Mouse (Mus musculus): ENCODE measurements around the gene Kcnn1. TPM values are rescaled to one million over a fixed set of nuclear protein-coding genes. Genes with fewer than 3 reads are reported as not detected.
"Not testable (repeated sequence)": the region's sequence is repeated elsewhere in the genome, so short reads cannot be mapped to it uniquely, and the experiment has no call there.

Kcnn1 gene
- polyA plus RNA-seq, 1 experiment: 0.90 TPM

DNA sequence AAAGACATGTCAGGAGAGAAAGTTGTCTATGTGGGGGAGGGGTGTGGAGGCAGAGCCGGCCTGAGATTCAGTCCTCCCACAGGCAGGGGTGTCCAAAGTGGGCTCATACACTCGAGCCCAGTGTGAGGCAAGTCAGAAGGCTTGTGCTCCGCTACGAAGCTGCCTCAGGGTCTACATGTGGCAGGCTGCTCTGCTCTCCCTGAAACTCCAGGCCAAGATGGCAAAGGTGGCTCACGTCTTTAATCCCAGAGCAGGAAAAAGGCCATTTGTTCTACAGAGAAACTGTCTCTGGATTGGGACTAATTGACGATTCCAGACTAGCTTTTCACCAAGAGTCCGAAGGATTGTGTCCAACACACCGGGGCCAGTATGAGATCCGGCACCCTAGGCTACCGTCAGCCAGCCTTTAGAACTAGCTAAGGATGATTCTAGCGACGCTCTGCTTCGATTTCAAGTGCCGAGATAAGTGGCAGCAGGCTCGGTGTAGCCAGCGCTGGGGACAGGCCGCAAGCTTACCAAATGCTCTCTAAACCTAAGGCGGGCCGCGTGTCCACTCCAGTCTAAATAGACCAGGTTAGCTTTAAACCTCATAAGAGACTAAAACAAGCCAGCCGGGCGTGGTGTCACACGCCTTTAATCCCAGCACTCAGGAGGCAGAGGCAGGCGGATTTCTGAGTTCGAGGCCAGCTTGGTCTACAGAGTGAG, 33.4 kb upstream of the Kcnn1 start:
- no peak overlapping the region for H3K27ac ChIP-seq (ENCODE audit: insufficient read depth, low read depth, low read length)

DNA sequence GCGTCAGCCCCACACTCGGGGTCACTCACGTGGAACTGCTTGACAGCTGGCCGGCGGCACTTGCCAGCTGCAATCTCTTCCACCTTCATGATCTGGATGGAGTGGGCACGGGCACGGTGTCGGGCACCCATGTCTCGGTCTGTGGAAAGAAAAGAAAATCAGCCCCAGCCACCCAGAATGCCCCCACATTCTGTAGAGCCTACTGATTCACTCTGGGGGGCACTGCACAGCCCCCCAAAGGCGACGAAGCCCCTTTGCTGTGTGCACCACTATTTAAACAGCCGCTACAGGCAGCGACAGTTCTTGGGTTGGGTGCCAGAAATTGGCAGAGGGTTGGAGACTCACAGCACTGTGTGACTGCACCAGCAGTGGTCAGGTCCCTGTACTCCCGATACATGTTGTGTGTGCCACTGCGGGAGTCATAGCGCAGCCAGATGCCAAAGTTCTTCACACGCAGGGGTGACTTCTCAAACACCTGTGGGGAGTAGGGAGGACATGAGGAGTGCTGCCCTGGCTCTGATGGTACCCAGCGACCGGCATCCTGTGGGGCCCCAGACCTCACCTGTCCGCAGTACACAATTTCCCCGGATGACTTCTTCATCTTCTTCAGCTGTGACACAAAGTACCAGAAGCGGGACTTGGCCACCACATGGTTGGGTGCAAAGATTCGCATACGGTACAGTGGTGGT, 32.7 kb upstream of the Kcnn1 start:
- Histone ChIP-seq H3K4me3 (ENCODE audit: low read depth, low read length) (peak overlapping the region; percentile 96), H3K4me1 (ENCODE audit: control insufficient read depth, insufficient read depth, insufficient read length, low read length) (peaks cover 20% of the 10 kb centered on the region), H3K36me3 (ENCODE audit: control insufficient read depth, insufficient read depth, low read length) (peaks cover 17% of the 10 kb centered on the region), H3K27me3 (ENCODE audit: control insufficient read depth, insufficient read depth, low read length) (peaks cover 14% of the 10 kb centered on the region)
- 70% methylated on average over 24 of the region's 24 CpGs for WGBS
- not testable (repeated sequence) for H3K27ac ChIP-seq (ENCODE audit: insufficient read depth, low read depth, low read length)

More for the DNA sequence above, 33.4 kb upstream of the Kcnn1 start:
- TF ChIP-seq CTCF (IDR thresholded peaks at IDR 0.05; ENCODE audit: extremely low read depth, insufficient read length, insufficient replicate concordance, low read depth, low read length) (no peak), POLR2A (IDR thresholded peaks at IDR 0.05; ENCODE audit: low read depth, low read length) (no peak)
- 2% methylated on average over 25 of the region's 25 CpGs for WGBS
- Histone ChIP-seq H3K36me3 (ENCODE audit: control insufficient read depth, insufficient read depth, low read length) (peaks cover 17% of the 10 kb centered on the region), H3K27me3 (ENCODE audit: control insufficient read depth, insufficient read depth, low read length) (peaks cover 14% of the 10 kb centered on the region), H3K4me1 (ENCODE audit: control insufficient read depth, insufficient read depth, insufficient read length, low read length) (peaks cover 20% of the 10 kb centered on the region), H3K4me3 (ENCODE audit: low read depth, low read length) (peak overlapping the region; percentile 96)

- 87% methylated on average over 8 of the region's 8 CpGs for WGBS
- Histone ChIP-seq H3K27me3 (ENCODE audit: control insufficient read depth, insufficient read depth, low read length) (peaks cover 14% of the 10 kb centered on the region), H3K4me3 (ENCODE audit: low read depth, low read length) (no peak overlapping the region), H3K27ac (ENCODE audit: insufficient read depth, low read depth, low read length) (no peak overlapping the region), H3K36me3 (ENCODE audit: control insufficient read depth, insufficient read depth, low read length) (peaks cover 17% of the 10 kb centered on the region), H3K4me1 (ENCODE audit: control insufficient read depth, insufficient read depth, insufficient read length, low read length) (peaks cover 20% of the 10 kb centered on the region)
- TF ChIP-seq POLR2A (IDR thresholded peaks at IDR 0.05; ENCODE audit: low read depth, low read length): no peak
- TF ChIP-seq CTCF (IDR thresholded peaks at IDR 0.05; ENCODE audit: extremely low read depth, insufficient read length, insufficient replicate concordance, low read depth, low read length): no peak
These were observed 31.9 kb upstream of the Kcnn1 start for GRCm38 (mm10) chr8:70894771-70895545.

GRCm38 (mm10) chr8:70894385-70894720, 31.3 kb upstream of the Kcnn1 start:
- Histone ChIP-seq H3K4me1 (ENCODE audit: control insufficient read depth, insufficient read depth, insufficient read length, low read length) (peaks cover 20% of the 10 kb centered on the region), H3K36me3 (ENCODE audit: control insufficient read depth, insufficient read depth, low read length) (peaks cover 17% of the 10 kb centered on the region), H3K4me3 (ENCODE audit: low read depth, low read length) (no peak overlapping the region), H3K27me3 (ENCODE audit: control insufficient read depth, insufficient read depth, low read length) (peaks cover 14% of the 10 kb centered on the region), H3K27ac (ENCODE audit: insufficient read depth, low read depth, low read length) (no peak overlapping the region)
- no peak for TF ChIP-seq CTCF (IDR thresholded peaks at IDR 0.05; ENCODE audit: extremely low read depth, insufficient read length, insufficient replicate concordance, low read depth, low read length)
- no peak for TF ChIP-seq POLR2A (IDR thresholded peaks at IDR 0.05; ENCODE audit: low read depth, low read length)
- 63% methylated on average over 2 of the region's 2 CpGs for WGBS

DNA sequence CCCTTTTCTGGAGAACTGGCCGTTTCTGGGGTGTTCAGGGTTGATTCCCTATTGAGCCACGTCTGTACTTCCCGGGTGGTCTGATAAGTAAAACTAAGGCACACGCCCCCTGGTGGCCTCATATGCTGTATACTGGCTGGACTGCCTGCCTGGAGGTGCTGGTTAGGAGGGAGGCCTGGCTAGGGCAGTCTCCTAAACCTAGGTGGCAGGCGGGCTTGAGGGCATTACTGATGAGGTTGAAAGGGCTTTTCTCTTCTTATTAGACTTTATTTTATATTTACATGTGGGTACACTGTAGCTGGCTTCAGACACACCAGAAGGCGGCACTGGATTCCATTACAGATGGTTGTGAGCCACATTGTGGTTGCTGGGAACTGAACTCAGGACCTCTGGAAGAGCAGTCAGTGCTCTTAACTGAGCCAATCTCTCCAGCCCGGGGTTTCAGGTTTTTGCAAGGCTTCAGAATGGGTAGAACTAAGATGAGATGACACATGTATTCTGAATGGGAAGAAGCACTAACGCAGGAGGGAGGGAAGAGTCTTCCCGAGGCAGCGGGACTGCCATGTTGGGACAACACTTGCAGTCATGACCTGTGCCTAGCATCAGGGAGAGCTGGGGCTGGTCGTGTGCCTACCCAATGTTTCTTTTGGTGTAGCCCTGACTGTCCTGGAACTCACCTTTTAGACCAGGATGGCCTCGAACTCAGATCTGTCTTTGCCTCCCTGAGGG, 30.8 kb upstream of the Kcnn1 start:
- H3K4me1 ChIP-seq (ENCODE audit: control insufficient read depth, insufficient read depth, insufficient read length, low read length): peaks cover 20% of the 10 kb centered on the region
- WGBS: 44% methylated on average over 12 of the region's 12 CpGs
- peaks cover 14% of the 10 kb centered on the region for H3K27me3 ChIP-seq (ENCODE audit: control insufficient read depth, insufficient read depth, low read length)
- no peak overlapping the region for H3K4me3 ChIP-seq (ENCODE audit: low read depth, low read length)
- H3K27ac ChIP-seq (ENCODE audit: insufficient read depth, low read depth, low read length): no peak overlapping the region
- peaks cover 17% of the 10 kb centered on the region for H3K36me3 ChIP-seq (ENCODE audit: control insufficient read depth, insufficient read depth, low read length)
- peak; percentile 64; the same call in 1 of the 2 replicates for TF ChIP-seq CTCF (IDR thresholded peaks at IDR 0.05; ENCODE audit: extremely low read depth, insufficient read length, insufficient replicate concordance, low read depth, low read length)
- TF ChIP-seq POLR2A (IDR thresholded peaks at IDR 0.05; ENCODE audit: low read depth, low read length): no peak

GRCm38 (mm10) chr8:70892896-70893655, 30.0 kb upstream of the Kcnn1 start:
- Histone ChIP-seq H3K27ac (ENCODE audit: insufficient read depth, low read depth, low read length) (no peak overlapping the region), H3K4me1 (ENCODE audit: control insufficient read depth, insufficient read depth, insufficient read length, low read length) (peaks cover 20% of the 10 kb centered on the region), H3K27me3 (ENCODE audit: control insufficient read depth, insufficient read depth, low read length) (peaks cover 14% of the 10 kb centered on the region), H3K36me3 (ENCODE audit: control insufficient read depth, insufficient read depth, low read length) (peaks cover 17% of the 10 kb centered on the region), H3K4me3 (ENCODE audit: low read depth, low read length) (peak overlapping the region; percentile 13; the same call in 1 of the 2 replicates)
- 48% methylated on average over 20 of the region's 20 CpGs for WGBS
- TF ChIP-seq POLR2A (IDR thresholded peaks at IDR 0.05; ENCODE audit: low read depth, low read length) (no peak), CTCF (IDR thresholded peaks at IDR 0.05; ENCODE audit: extremely low read depth, insufficient read length, insufficient replicate concordance, low read depth, low read length) (no peak)

Measured in small intestine, adult 2 months (tissue).